Mouse (Mus musculus): ENCODE data around the gene Lrrc1.

DNA sequence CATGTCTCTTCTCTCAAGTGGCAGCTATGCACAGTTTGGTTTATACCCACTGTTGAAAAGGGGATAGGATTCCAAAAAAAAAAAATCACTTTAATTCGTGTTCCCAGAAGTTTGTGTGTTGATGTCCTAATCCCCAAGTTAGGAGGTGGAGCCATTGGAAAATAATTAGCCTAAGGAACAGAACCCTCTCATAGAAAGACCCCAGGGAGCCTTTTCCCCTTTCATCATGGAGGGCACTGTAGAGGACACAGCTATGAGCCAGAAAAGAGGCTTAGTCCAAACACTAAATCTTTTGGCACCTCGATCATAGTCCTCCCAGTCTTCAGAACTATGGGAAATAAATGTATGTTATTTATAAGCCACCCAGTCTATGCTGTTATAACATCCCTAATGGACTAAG, 44.8 kb upstream of the Lrrc1 start:
- no peak for TF ChIP-seq CTCF (IDR thresholded peaks at IDR 0.05; ENCODE audit: low read depth)
- no peak for TF ChIP-seq EP300 (optimal IDR thresholded peaks at IDR 0.05)

All from stomach, postnatal 0 days (tissue).